Mouse (Mus musculus): ENCODE measurements around the gene Il11ra1.

DNA sequence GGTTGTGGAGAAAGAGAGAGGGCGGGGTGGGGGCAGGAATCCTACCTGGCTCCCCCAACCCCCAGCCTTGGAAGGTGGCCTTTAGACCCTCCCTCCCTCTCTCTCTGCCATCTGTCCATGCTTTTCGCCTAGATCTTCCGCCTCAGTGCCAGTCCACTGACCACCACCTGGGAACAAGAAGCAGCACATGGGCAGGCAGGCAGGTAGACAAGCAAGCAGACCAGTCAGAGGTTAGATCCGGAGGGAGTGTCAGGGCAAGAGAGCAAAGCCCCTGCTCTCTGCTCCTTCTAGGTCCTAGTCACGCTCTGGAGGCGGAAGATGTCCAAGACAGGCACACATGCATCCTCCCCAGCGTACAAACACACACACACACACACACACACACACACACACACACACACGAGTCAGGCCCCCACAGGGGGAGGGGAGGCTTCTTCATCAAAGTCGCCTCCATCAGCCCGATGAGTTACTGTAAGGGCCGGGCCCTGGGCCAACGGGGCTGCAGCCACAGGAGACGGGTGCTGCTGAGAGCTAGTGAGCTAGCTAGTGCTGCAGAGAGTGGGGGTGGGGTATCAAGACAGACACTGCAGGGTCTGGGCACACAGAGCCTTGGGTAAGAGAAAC, 22.7 kb upstream of the Il11ra1 start:
- TF ChIP-seq CTCF (IDR thresholded peaks at IDR 0.05; ENCODE audit: borderline replicate concordance, extremely low read depth, insufficient read depth, insufficient read length) (no peak), POLR2A (IDR thresholded peaks at IDR 0.05; ENCODE audit: borderline replicate concordance, extremely low read depth, insufficient read depth, insufficient read length, poor library complexity, severe bottlenecking) (no peak)

Data from brain, embryonic 14.5 days (tissue).